Mouse (Mus musculus): ENCODE data around the gene Zfp629.

Zfp629 gene

GRCm38 (mm10) chr7:127611561-127611960, 4.0 kb downstream of the Zfp629 start:
- no peaks in the 10 kb centered on the region for H3K27me3 ChIP-seq (ENCODE audit: insufficient read depth, low read length)
- TF ChIP-seq POU5F1 (IDR thresholded peaks at IDR 0.05; ENCODE audit: borderline replicate concordance, low read length): no peak
- TF ChIP-seq CTCF (conservative IDR thresholded peaks at IDR 0.05; ENCODE audit: low read length): no peak
- no peak for TF ChIP-seq NANOG (IDR thresholded peaks at IDR 0.05; ENCODE audit: borderline replicate concordance, low read length)
- H3K4me1 ChIP-seq (replicated peaks; ENCODE audit: low read depth, low read length): no peaks in the 10 kb centered on the region
- H3K9me3 ChIP-seq (ENCODE audit: low read length): peaks cover 92% of the 10 kb centered on the region
- H3K36me3 ChIP-seq (ENCODE audit: insufficient read depth, low read length): peaks cover 32% of the 10 kb centered on the region
- H3K4me3 ChIP-seq (replicated peaks; ENCODE audit: low read length): peak overlapping the region; percentile 41

GRCm38 (mm10) chr7:127611011-127611410, 4.6 kb downstream of the Zfp629 start:
- H3K4me3 ChIP-seq (replicated peaks; ENCODE audit: low read length): peak overlapping the region; percentile 41
- TF ChIP-seq NANOG (IDR thresholded peaks at IDR 0.05; ENCODE audit: borderline replicate concordance, low read length) (no peak), CTCF (conservative IDR thresholded peaks at IDR 0.05; ENCODE audit: low read length) (no peak), POU5F1 (IDR thresholded peaks at IDR 0.05; ENCODE audit: borderline replicate concordance, low read length) (no peak)
- H3K27me3 ChIP-seq (ENCODE audit: insufficient read depth, low read length): no peaks in the 10 kb centered on the region
- H3K9me3 ChIP-seq (ENCODE audit: low read length): peaks cover 86% of the 10 kb centered on the region
- H3K4me1 ChIP-seq (replicated peaks; ENCODE audit: low read depth, low read length): no peaks in the 10 kb centered on the region
- H3K36me3 ChIP-seq (ENCODE audit: insufficient read depth, low read length): peaks cover 32% of the 10 kb centered on the region

GRCm38 (mm10) chr7:127607150-127607549, 8.4 kb downstream of the Zfp629 start:
- H3K4me1 ChIP-seq (replicated peaks; ENCODE audit: low read depth, low read length): peaks cover 27% of the 10 kb centered on the region
- TF ChIP-seq POU5F1 (IDR thresholded peaks at IDR 0.05; ENCODE audit: borderline replicate concordance, low read length) (no peak), CTCF (conservative IDR thresholded peaks at IDR 0.05; ENCODE audit: low read length) (no peak), NANOG (IDR thresholded peaks at IDR 0.05; ENCODE audit: borderline replicate concordance, low read length) (no peak)
- peaks cover 51% of the 10 kb centered on the region for H3K9me3 ChIP-seq (ENCODE audit: low read length)
- H3K27me3 ChIP-seq (ENCODE audit: insufficient read depth, low read length): no peaks in the 10 kb centered on the region
- no peak overlapping the region for H3K4me3 ChIP-seq (replicated peaks; ENCODE audit: low read length)
- peaks cover 52% of the 10 kb centered on the region for H3K36me3 ChIP-seq (ENCODE audit: insufficient read depth, low read length)

GRCm38 (mm10) chr7:127604256-127604655, 11.3 kb downstream of the Zfp629 start:
- Histone ChIP-seq H3K4me1 (replicated peaks; ENCODE audit: low read depth, low read length) (peaks cover 42% of the 10 kb centered on the region), H3K27me3 (ENCODE audit: insufficient read depth, low read length) (no peaks in the 10 kb centered on the region), H3K9me3 (ENCODE audit: low read length) (peaks cover 22% of the 10 kb centered on the region), H3K36me3 (ENCODE audit: insufficient read depth, low read length) (peaks cover 58% of the 10 kb centered on the region), H3K4me3 (replicated peaks; ENCODE audit: low read length) (peak overlapping the region; percentile 7; the same call in 1 of the 2 replicates)
- TF ChIP-seq CTCF (conservative IDR thresholded peaks at IDR 0.05; ENCODE audit: low read length) (no peak), NANOG (IDR thresholded peaks at IDR 0.05; ENCODE audit: borderline replicate concordance, low read length) (no peak), POU5F1 (IDR thresholded peaks at IDR 0.05; ENCODE audit: borderline replicate concordance, low read length) (no peak)

GRCm38 (mm10) chr7:127602903-127603302, 12.7 kb downstream of the Zfp629 start:
- peaks cover 72% of the 10 kb centered on the region for H3K36me3 ChIP-seq (ENCODE audit: insufficient read depth, low read length)
- H3K27me3 ChIP-seq (ENCODE audit: insufficient read depth, low read length): no peaks in the 10 kb centered on the region
- H3K4me3 ChIP-seq (replicated peaks; ENCODE audit: low read length): no peak overlapping the region
- TF ChIP-seq CTCF (conservative IDR thresholded peaks at IDR 0.05; ENCODE audit: low read length) (no peak), NANOG (IDR thresholded peaks at IDR 0.05; ENCODE audit: borderline replicate concordance, low read length) (no peak), POU5F1 (IDR thresholded peaks at IDR 0.05; ENCODE audit: borderline replicate concordance, low read length) (no peak)
- H3K9me3 ChIP-seq (ENCODE audit: low read length): peaks cover 9% of the 10 kb centered on the region
- peaks cover 42% of the 10 kb centered on the region for H3K4me1 ChIP-seq (replicated peaks; ENCODE audit: low read depth, low read length)

- peaks cover 83% of the 10 kb centered on the region for H3K36me3 ChIP-seq (ENCODE audit: insufficient read depth, low read length)
- no peak for TF ChIP-seq CTCF (conservative IDR thresholded peaks at IDR 0.05; ENCODE audit: low read length)
- no peak for TF ChIP-seq POU5F1 (IDR thresholded peaks at IDR 0.05; ENCODE audit: borderline replicate concordance, low read length)
These were observed 13.9 kb downstream of the Zfp629 start for GRCm38 (mm10) chr7:127601735-127602134.

GRCm38 (mm10) chr7:127600612-127601011, 15.0 kb downstream of the Zfp629 start:
- H3K4me3 ChIP-seq (replicated peaks; ENCODE audit: low read length): no peak overlapping the region
- no peaks in the 10 kb centered on the region for H3K27me3 ChIP-seq (ENCODE audit: insufficient read depth, low read length)
- TF ChIP-seq NANOG (IDR thresholded peaks at IDR 0.05; ENCODE audit: borderline replicate concordance, low read length) (no peak), POU5F1 (IDR thresholded peaks at IDR 0.05; ENCODE audit: borderline replicate concordance, low read length) (no peak), CTCF (conservative IDR thresholded peaks at IDR 0.05; ENCODE audit: low read length) (no peak)
- H3K4me1 ChIP-seq (replicated peaks; ENCODE audit: low read depth, low read length): peaks cover 62% of the 10 kb centered on the region
- H3K36me3 ChIP-seq (ENCODE audit: insufficient read depth, low read length): peaks cover 95% of the 10 kb centered on the region
- H3K9me3 ChIP-seq (ENCODE audit: low read length): no peaks in the 10 kb centered on the region

More at GRCm38 (mm10) chr7:127601735-127602134, 13.9 kb downstream of the Zfp629 start:
- H3K4me3 ChIP-seq (replicated peaks; ENCODE audit: low read length): no peak overlapping the region
- peaks cover 50% of the 10 kb centered on the region for H3K4me1 ChIP-seq (replicated peaks; ENCODE audit: low read depth, low read length)
- H3K27me3 ChIP-seq (ENCODE audit: insufficient read depth, low read length): no peaks in the 10 kb centered on the region
- no peaks in the 10 kb centered on the region for H3K9me3 ChIP-seq (ENCODE audit: low read length)

- Histone ChIP-seq H3K36me3 (ENCODE audit: insufficient read depth, low read length) (peaks cover 100% of the 10 kb centered on the region), H3K4me1 (replicated peaks; ENCODE audit: low read depth, low read length) (peaks cover 45% of the 10 kb centered on the region), H3K27me3 (ENCODE audit: insufficient read depth, low read length) (no peaks in the 10 kb centered on the region), H3K9me3 (ENCODE audit: low read length) (no peaks in the 10 kb centered on the region), H3K4me3 (replicated peaks; ENCODE audit: low read length) (0 out of 2 replicates have a peak overlapping the region, but pooled peaks have one; percentile 32)
- TF ChIP-seq CTCF (conservative IDR thresholded peaks at IDR 0.05; ENCODE audit: low read length) (no peak), POU5F1 (IDR thresholded peaks at IDR 0.05; ENCODE audit: borderline replicate concordance, low read length) (no peak), NANOG (IDR thresholded peaks at IDR 0.05; ENCODE audit: borderline replicate concordance, low read length) (no peak)
These were observed 18.9 kb downstream of the Zfp629 start for GRCm38 (mm10) chr7:127596747-127597146.

- Histone ChIP-seq H3K4me3 (replicated peaks; ENCODE audit: low read length) (no peak overlapping the region), H3K27me3 (ENCODE audit: insufficient read depth, low read length) (no peaks in the 10 kb centered on the region), H3K9me3 (ENCODE audit: low read length) (no peaks in the 10 kb centered on the region), H3K4me1 (replicated peaks; ENCODE audit: low read depth, low read length) (peaks cover 63% of the 10 kb centered on the region), H3K36me3 (ENCODE audit: insufficient read depth, low read length) (peaks cover 83% of the 10 kb centered on the region)
- TF ChIP-seq CTCF (conservative IDR thresholded peaks at IDR 0.05; ENCODE audit: low read length) (no peak; the same call in 1 of the 2 replicates), NANOG (IDR thresholded peaks at IDR 0.05; ENCODE audit: borderline replicate concordance, low read length) (no peak), POU5F1 (IDR thresholded peaks at IDR 0.05; ENCODE audit: borderline replicate concordance, low read length) (no peak)
These were observed 23.0 kb downstream of the Zfp629 start for GRCm38 (mm10) chr7:127592575-127592974.

Measured in E14TG2a.4 (cell line).